Mouse (Mus musculus) heart, postnatal 0 days (tissue): ENCODE data around the gene Ercc4.
A peak's percentile ranks its signal among the peaks of the same experiment; 100 is the strongest.

Experiments used
- CTCF ChIP-seq: IDR thresholded peaks from 2 replicates; pipeline ENCODE4 v1.5.1; 2016; ENCODE audit warnings: antibody characterized with exemption, control low read depth, low read depth
- EP300 ChIP-seq: IDR thresholded peaks from 2 replicates; pipeline ENCODE4 v1.6.1; 2016; ENCODE audit warnings: antibody characterized with exemption, low read depth

- TF ChIP-seq CTCF (peak; percentile 25; the same call in 1 of the 2 replicates), EP300 (no peak)
Measured at GRCm38 (mm10) chr16:13184381-13184780, 74.9 kb downstream of the Ercc4 start.
